Mouse (Mus musculus) layer of hippocampus, adult 8-10 months (tissue): ENCODE results near the gene Cd5. TPM values are rescaled to one million over a fixed set of nuclear protein-coding genes. Genes with fewer than 3 reads are reported as not detected.

Experiments
- DNase-seq, 2 experiments: peaks; one replicate each; pipeline ENCODE4 v3.0.0; 2022; ENCODE audit warnings: low spot score in 2 of 2
- total RNA-seq, 4 experiments: library from RNA; stranded (reverse); gene quantifications; 2 replicates each; pipeline ENCODE4 v1.2.4; 2022

Gene Cd5
- total RNA-seq, 4 experiments from 2014 or later = 0.14 to 0.59 (median 0.58) TPM; not detected in 1

DNA sequence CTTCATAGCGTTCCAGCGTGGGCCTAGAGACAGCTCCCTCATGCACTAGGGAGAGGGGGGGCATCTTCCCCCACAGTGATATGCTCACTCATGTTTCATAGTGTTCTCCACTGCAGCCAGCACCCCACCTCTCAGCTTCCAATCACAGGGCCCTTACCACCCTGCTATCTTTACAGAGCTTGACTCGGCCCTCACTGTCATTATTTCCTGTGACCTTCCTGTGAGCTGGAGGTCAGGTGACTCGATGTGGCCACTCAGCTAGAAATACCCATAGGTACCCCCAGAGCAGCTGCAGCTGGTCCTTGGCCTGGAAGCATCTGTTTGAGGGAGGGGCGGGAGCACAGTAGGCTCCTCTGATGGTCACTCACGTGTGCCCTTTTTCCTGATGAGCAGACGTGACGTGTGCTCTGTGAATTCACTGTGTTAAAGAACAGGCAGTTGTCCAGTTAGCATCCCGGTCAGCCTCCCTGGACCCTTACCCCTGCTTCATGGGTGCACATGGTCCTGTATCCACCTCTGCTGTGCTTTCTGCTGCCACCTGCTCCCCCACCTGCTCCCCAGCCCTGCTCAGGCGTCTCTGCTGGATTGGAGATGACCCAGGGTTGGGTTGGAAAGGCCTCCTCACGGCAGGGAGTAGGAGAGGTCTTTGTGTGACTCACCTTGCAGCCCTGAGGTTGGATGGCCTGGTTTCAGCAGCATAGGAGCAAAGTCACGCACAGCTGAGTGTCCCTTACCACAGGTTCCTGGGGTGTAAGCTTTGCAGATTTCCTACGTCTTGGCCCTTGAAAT, 31.5 kb downstream of the Cd5 start:
- DNase-seq = no peak

DNA sequence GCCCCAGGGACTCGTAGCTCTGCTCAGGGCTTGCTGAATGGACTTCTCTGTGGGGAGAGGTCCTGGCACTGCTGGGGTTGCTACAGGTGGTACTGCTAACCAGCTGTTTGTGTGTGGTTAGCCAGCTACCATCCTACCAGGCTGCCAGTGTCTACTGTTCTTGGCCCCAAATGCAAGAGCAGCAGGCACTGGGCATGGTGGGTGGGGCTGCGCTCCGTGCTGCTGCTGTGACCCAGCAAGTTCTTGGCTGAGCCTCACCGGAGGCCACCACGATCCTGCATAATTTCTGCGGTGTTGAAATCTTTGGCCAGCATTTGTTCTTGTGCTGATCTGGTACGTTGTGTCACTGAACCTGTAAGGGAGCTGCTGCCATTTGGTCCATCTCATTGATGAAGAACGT, 35.3 kb downstream of the Cd5 start:
- DNase-seq = no peak

DNA sequence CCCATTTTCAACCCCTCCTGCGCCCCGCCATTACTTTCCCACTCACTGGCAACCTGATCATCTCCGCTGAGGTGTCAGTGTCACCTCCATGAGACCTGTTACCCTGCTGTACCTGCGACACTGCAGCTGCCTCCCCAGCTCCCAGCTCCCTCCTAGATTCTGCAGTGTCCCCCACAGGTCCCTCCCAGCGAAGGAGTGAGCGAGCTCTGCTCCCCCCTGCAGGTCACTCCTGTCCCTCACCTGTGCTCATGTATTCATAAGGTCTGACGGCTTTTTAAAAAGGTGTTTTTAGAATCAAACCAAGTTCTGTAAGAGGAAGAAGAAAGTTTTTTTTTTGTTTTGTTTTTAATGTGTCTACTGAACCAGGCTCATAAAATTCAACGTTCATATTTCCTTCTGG, 36.7 kb downstream of the Cd5 start:
- no peak for DNase-seq

DNA sequence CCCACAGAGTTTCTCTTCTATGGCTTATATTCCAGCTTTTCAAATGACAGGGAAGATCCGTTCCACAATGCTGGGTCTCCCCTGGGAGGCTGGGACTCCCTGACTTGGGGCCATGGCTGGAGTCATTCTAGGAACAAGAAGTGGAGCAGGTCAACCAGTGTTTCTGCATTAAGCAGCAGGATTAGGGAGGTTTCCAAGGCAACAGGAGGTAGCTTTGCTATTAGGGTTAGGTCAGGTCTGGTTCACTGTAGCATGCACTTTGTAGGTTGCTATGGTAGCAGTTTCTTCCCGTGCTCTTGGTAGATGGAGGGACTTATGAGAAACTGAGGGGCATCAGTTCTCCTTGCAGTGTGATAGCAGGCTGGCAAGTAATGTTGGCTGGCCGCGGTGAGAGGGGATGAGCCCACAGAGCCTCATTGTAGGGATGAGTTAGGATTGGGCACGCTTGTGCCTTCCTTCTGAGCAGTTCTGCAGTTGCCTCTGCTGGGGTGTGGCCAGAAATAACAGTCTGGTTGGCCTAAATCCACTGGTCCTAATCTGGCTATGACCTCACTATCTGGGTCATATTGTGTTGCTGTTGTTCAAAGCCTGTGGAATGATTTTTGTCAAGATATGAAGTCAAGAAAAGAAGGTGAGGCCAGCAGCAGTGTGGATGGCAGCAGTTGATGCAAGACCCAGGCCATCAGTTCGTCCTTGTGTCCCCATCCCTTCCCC, 37.6 kb downstream of the Cd5 start:
- DNase-seq = no peak

DNA sequence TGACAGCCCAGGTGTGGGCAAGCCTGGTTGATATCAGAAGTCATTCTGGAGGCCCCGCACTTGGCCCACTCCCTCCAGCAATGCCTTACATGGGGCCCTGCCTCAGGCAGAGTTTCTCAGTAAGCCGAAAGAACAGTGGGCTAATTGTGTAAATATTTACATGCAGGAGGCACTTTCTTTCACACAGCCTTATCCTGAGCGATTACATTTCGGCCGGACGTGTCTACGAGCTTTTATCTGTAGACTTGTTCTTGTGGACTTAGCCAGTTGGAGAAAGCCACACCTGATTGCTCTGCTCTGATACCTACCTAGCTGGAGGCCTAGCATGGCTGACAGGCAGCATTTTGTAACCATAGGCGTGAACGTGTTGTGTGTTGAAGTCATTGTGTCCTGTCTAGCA, 39.0 kb downstream of the Cd5 start:
- DNase-seq = no peak

DNA sequence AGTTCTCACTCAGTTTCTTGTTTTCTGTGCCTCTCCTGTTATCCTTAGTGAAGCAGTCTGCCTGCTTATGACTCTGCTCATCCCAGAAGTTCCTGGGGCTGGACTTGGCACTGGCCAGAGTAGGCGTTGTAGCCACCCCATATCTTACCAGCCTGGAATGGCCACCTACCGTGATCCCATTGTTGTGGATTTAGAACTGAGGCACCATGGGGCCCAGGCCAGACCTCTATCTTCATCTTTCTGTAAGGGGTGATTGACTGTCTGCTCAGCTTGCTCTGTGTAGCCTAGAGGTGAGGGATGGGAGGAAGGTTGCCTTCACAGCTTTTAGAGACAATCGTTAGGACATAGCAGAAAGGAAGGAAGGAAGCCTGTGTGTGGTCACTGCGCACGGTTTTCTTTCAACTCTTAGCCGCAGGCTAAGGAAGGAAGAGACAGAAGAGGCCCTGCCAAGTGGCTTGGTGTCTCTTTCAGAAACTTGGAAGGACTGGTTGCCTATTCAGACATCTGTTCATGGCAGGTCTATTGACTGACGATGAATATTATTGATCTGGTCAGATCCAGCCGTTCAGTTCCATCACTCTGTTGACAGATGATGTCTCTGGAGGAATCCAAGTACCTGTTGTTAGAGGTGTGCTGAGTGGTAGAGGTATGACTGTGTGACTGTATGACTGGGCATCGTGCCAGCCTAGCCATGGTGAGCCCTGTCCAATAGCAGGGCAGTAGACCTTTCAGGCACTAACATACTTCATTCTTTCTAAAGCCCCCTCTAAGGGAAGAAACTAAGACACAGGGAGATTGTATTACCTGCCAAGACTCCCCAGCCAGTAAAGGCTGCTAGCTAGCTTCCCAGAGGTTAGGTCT, 40.4 kb downstream of the Cd5 start:
- DNase-seq = no peak

DNA sequence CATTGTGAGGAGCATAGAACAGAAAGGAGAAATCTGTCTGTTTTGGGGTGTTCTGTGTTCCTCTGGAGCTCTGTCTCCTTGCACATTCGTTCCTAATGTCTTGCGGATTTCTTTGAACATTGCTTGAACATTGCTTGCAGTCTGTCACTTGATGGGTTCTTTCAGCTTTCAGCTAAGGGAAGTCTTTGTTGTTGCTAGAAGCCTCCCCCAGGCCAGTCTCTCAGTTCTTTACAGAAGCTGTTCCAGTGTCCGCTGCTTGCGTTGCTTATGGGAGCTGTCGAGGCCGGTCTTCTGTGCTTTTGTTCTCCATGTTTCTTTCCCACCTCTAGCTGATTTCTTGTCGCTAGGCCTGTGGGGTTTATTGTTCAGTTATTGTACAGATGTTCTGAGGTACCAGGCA, 43.0 kb downstream of the Cd5 start:
- DNase-seq = no peak

DNA sequence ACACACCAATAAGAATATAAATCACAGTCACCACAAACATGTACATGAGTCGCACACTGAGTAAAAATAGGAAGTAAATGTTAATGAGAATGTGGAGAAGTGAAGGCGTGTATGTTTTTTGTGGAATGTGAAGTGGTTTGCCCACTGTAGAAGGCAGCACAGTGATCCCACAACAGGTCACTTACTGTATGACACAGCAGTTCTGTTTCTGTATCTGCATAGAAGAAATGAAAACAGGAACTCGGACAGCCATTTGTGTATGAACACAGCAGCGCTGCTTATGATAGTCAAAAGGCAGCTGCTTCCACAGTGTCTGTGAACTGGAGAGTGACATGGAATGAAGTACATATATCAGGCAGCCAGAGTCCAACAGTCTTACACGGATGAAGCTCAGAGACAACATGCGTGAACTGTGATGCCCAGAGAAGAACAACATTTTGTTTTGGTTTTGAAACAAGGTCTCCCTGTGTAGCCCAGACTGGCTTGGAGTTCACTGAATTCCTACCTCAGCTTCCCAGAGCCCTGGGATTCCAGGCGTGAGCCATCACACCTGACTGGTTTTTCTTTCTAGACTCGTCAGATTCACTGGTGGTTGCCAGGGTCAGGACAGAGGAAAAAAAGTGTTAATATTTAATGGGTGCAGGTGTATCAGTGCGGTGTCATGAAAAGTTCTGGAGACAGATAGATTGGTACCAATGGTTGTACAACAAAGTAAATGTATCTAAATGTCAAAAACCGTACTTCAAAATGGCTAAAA, 44.7 kb downstream of the Cd5 start:
- DNase-seq = no peak

DNA sequence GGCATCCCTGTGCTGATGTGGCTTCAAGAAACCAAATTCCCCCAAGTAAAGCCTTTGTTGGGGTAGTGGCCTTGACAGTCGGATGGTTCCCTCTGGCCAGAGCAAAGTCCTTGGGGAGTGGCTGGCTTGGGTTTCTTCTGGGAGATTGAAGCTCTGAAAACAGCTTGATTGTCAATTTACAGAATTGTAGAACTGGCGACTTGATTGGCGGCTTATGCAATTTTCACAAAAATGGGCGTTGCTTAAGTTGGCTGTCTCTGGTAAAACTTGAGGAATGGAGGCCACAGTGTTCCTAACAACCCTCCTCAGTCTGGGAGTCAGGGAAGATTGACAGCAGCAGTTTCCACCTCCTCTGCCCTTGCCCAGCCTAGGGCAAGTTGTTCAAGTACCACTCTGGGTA, 46.4 kb downstream of the Cd5 start:
- no peak for DNase-seq

DNA sequence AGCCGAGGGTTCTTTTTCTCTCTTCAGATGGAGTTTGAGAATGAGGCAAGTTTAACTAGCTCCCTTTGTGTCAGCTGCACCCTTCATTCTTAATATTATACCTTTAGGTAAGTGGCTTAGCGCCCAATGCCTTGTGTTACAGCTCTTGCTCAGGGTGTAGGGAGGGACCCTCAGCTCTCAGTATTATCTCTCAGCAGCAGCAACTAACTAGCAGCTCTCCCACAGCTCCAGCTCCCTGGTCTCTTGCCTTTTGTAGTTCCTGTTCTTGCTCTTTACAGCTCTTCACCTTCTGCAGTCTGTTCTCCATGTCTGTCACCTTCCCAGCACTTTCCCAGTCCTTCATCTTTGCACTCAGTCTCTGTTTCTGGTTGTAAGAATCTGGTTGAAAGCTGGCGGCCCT, 47.1 kb downstream of the Cd5 start:
- no peak for DNase-seq

DNA sequence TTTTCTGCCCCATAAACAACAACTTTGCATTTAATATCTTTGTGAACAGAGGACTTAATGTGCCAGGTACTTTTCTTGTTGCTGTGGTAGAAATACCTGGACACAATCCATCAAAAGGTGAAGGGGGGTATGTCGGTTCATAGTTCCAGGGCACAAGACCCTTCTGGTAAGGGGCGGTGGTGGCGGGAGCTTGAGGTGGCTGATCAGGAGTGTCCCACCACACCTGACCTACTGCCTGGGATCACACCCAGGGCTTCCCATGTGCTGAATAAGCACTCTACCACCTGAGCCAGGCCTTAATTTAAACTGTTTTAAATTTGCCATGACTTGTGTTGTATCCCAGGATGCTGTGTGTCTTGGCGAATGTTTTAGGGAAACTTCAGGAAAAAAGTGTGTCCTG, 47.7 kb downstream of the Cd5 start:
- no peak for DNase-seq

DNA sequence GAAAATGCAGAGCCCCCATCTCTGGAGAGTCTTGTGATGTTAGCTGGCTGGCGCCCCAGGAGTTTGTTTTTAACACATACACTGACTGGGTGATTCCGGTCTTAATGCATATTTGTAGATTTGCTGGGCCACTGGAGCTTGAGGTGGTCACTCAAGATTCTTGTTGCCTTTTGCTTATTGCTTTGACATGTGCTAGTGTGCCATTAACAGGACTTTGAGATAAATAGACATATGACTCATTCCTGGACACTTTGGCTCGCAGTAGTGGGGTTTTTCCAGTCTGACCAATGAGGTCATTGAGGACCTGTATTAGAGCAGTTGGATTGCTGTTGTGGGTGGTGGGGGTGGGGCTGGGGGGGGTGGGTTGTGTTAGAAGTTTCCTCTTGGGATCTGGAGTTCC, 48.5 kb downstream of the Cd5 start:
- DNase-seq = no peak

DNA sequence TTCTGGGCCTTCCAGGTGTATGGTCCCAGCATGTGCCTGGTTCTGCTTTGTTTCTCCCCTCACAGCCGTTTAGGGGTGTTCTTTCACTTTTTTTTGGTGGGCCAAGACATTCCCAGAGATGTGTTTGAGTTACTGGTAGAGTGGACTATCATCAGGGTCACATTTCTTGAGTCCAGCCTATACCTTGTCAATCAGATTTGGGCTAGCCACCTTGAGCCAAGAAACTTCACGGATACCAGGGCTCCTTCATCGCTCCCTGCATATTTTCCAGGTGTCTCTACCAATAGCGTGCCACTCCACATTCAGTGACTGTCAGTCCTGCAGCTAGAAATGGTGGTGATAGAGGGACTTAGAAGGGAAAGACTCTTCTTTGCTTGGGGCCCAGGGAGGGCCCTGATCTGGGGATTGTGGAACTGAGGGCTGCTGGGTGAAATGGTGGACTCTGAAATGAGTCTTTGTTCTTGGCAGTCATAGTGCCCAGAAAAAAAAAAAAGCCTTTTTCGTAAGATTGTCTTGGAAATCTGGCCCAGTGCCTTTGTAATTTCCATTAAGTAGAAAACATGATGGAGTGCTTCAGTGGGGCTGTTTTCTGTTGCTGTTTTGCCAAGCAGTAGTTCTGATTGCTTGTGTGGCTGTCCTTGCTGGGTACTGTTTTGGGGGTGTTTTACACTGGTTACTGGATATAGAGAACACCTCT, 49.2 kb downstream of the Cd5 start:
- DNase-seq = no peak

DNA sequence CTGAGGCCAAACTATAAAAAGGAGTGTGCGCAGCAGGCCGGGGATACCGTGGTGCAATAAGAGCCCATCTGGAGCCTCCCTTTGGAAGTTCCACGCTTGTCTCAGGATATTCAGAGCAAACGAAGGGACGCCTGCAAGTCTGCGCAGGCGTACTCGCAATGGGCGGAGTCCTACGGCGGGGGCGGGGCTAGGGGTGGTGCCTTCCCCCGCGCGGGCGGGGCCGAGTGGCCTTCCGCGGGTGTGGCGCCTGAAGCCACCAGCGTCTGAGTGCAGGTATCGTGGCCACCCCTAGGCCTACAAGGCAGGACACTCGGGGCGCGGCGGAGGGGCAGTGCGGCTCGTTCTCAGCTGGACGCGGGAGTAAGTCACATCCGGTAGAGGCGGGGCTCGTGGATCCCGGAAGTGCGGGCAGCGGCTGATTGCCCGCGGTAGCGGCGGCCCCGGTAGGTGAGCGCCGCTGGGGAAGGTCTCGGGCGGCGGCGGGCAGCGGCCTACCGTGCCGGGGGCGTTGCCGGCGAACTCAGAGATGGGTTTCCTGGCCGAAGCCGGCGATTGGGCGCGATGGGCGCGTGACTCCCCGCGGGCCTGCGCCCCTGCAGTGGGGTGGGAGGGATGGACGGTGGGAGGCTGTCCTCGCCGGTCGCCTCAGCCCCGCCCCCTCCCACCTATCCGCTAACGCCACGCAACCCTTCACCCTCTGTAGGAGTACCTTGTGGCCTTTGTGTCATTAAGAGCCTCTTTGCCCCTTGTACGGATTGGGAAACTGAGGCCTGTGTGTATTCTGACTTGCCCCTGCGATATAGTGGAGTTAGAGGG, 50.1 kb downstream of the Cd5 start, which contains the start of gene Vps37c:
Vps37c (plus strand) TSS at position 199 of the 816 bp plus-strand sequence.
- DNase-seq = peak; percentile 89 to 90

DNA sequence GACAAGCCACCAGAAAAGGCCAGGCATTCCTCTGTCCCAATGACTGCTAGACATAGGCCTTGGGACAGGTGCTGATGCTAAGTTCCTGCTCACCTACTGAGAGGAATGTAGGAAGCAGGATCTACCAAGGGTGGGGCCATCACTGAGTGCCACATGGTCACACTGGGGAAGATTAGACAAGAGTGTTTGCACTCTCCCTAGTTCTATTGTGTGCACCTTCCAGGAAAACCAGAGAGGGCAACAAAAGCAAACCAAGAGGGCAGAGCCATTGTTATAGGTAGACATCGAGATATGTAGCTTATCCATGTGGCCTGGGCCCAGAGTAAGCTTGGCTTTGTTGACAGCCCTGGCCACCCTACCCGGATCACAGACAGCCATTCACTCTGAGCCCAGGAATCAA, 53.1 kb downstream of the Cd5 start:
- no peak for DNase-seq

DNA sequence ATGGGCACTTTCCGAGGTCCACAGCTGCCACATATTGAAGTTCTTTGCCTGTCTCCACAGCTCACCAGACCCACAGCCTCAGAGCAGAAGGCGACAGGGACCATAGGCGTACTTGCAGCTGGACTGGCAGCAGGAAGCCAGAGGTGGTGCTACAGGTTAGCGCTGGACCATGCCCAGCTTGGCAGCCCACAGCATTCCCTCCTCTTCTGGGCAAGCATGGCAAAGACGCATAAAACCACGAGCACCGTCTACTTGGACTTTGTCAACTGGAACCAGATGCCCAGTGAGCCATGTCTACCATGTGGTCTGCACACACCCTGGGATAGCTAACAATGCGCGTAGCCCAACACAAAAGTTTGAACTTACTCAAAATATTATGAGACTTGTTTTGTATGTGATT, 53.7 kb downstream of the Cd5 start:
- DNase-seq = no peak

DNA sequence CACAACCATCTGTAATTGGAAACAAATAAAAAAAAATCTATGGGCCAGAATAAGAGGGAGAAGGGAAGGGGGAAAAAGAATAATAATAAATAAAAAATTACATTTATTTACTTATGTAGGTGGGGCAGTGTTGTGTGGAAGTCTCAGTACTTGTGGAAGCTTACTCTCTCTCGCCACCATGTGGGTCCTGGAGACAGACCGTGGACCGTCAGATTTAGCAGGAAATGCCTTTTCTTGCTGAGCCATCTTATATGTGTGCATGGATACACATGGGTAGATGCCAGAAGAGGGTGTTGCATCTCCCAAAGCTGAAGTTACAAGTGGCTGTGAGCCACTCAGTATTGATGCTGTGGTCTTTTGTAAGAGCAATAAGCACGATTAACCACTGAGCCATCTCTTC, 57.2 kb downstream of the Cd5 start:
- no peak for DNase-seq

DNA sequence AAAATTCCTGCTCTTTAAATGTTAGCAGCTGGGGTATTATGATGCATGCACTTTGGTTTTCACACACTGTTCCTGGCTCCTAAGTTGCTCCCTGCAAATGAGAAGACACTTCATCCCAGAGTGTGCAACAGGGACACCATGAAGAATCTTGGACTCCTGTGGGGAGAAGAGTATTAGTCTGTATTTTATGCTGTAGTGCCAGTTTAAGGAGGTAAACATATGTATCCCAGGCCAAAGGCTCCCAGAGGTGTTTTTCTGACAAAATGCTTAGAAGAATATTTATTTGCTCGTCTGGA, 60.1 kb downstream of the Cd5 start:
- DNase-seq = no peak

DNA sequence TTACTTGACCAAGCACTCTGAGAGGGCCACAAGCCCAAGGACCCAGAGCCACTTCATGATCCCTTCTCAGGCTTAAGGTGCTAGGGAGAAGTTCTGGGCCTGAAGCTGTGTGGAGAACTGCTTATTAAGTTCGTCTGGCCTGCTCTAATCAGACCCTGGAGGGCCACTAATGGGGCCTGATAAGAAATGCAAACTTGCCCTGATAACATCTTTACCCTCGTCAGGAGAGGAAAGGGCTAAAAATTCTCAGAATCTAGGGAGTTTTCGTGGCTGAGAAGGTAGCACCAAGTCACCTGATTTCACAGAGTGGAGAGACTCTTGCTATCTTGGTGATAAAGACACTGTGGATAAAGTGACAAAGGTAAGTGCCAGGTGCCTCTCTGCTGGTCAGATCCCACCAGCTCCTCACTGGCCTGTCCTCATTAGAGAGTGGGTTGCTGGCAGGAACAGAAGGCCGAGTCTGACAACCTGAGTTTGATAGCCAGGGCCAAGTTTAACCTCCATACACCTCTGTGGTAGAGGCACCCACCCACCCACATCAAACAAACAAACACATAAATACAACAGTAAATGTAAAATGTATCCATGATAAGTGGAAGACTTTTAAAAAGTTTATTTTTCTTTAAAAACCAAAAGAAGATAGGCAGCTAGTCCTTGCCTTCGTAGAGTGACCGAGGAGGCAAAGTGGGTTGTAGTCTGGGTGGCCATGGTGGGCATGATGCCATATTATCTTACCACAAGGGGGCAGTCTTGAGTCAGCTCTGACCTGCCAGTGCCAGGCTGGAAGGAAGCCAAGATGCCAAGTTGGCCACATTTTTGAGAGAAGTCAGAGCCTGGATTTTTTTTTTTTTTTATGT, 60.7 kb downstream of the Cd5 start, which contains the start of gene Pga5:
Pga5 (minus strand) TSS at position 157 of the 857 bp plus-strand sequence.
- peak; percentile 59 to 86 for DNase-seq
